Mouse (Mus musculus): Measurements from ENCODE around the gene C4b. TPM values are rescaled to one million over a fixed set of nuclear protein-coding genes. Genes with fewer than 3 reads are reported as not detected.

The C4b gene
- total RNA-seq (2012; rRNA removed): 0.13 TPM in 1 of 2 replicates, not detected in the other
- total RNA-seq (2014; rRNA removed): not detected in 2 replicates
- not detected in 2 replicates for polyA plus RNA-seq (2012; ENCODE audit: insufficient read length, low read depth)

DNA sequence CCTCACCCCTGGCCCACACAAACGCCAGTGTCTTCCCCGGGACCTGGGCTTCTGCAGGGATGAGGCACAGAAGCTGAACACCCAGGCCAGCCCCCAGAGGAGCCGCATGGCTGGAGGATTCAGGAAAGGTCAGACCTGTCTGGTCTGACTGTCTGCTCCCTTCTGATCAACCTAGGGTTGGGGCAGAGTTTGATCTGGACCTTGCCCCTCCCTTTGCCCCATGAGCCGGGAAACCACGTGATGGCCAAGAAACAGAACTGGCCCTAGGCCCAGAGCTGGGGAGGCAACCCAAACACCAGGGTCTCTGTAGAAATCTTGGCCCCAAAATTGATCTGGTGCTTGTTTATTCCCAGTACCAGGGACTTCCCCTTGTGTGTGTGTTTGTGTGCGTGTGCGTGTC, at the start of gene C4b:
TSS of gene C4b (minus strand) at position 164 of the 400 bp plus-strand sequence.
- no peak for DNase-seq (ENCODE audit: extremely low read depth)
- H3K4me1 ChIP-seq (ENCODE audit: control insufficient read depth in 1 of 2, insufficient read depth in 2 of 2): no peaks in the 10 kb centered on the region

DNA sequence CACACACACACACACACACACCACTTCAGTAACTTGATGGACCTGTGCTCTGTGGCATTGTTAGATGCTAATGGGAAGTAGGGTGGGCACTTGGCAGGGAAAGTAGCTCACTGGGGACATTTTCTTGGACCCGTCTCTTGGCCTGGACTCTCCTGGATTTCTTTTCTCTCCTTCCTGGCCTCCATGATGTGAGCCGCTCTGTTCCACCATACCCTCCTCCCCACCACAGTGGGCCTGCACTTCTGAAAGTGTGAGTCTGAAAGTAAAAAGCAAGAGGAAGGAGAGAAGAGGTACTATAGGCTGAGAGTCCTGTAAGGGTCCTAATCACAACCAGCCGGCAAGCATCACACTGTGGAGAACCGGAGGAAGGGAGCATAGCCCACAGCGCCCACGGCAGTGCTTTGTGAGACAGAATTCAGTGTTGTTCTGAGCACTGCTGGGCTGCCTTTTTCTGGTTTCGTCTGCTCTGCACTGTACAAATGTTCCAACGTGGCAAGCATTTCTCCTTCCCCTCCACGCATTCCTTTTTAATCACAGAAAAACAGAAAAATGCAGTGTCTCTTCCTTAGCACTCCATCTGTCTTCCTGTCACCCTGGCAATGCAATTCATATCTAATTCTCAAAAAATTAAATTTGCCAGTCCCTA, 34.1 kb upstream of the C4b start:
- Histone ChIP-seq H3K79me2 (replicated peaks; ENCODE audit: control insufficient read depth, extremely low read depth, insufficient read depth, poor library complexity, severe bottlenecking) (no peaks in the 10 kb centered on the region), H3K4me1 (ENCODE audit: control insufficient read depth in 1 of 2, insufficient read depth in 2 of 2) (no peaks in the 10 kb centered on the region), H3K9ac (ENCODE audit: insufficient read depth, low read depth) (no peak overlapping the region), H3K4me2 (ENCODE audit: insufficient read depth, low read depth, poor library complexity, severe bottlenecking) (no peak overlapping the region), H3K9me3 (replicated peaks; ENCODE audit: low read length) (no peaks in the 10 kb centered on the region), H3K27me3 (replicated peaks) (peaks cover 39% of the 10 kb centered on the region), H3K4me3 (replicated peaks in 1 of 3; ENCODE audit: low read depth in 2 of 3, low read length in 2 of 3, poor library complexity in 1 of 3) (no peak overlapping the region), H3K36me3 (replicated peaks in 1 of 2; ENCODE audit: control insufficient read depth in 1 of 2, insufficient read depth in 1 of 2, low read length in 1 of 2) (no peaks in the 10 kb centered on the region), H3K27ac (ENCODE audit: insufficient read depth, low read depth) (no peak overlapping the region)
- DNase-seq (ENCODE audit: extremely low read depth): no peak
- no peak for TF ChIP-seq MAFK (IDR thresholded peaks at IDR 0.05; ENCODE audit: insufficient replicate concordance, low read length)
- TF ChIP-seq IRF4 (IDR thresholded peaks at IDR 0.05; ENCODE audit: low read depth, low read length): no peak
- no peak for TF ChIP-seq PAX5 (IDR thresholded peaks at IDR 0.05; ENCODE audit: low read length)
- TF ChIP-seq RCOR1 (conservative IDR thresholded peaks at IDR 0.05; ENCODE audit: low read depth, low read length): no peak
- no peak for TF ChIP-seq ELF1 (IDR thresholded peaks at IDR 0.05; ENCODE audit: low read depth, low read length)
- no peak for TF ChIP-seq BHLHE40 (IDR thresholded peaks at IDR 0.05; ENCODE audit: low read depth, low read length)
- no peak for TF ChIP-seq POLR2A (IDR thresholded peaks at IDR 0.05; ENCODE audit: low read depth, low read length)
- no peak for TF ChIP-seq SMC3 (IDR thresholded peaks at IDR 0.05; ENCODE audit: low read depth, low read length)
- TF ChIP-seq UBTF (IDR thresholded peaks at IDR 0.05; ENCODE audit: low read depth, low read length): no peak
- TF ChIP-seq MEF2A (IDR thresholded peaks at IDR 0.05; ENCODE audit: borderline replicate concordance, low read depth, low read length): no peak
- no peak for TF ChIP-seq TCF12 (IDR thresholded peaks at IDR 0.05; ENCODE audit: low read depth, low read length)
- TF ChIP-seq EP300 (IDR thresholded peaks at IDR 0.05; ENCODE audit: low read length): no peak
- no peak for TF ChIP-seq ETS1 (conservative IDR thresholded peaks at IDR 0.05; ENCODE audit: low read depth, low read length)
- no peak for TF ChIP-seq POLR2AphosphoS2 (IDR thresholded peaks at IDR 0.05; ENCODE audit: low read depth, low read length)
- TF ChIP-seq KAT2A (IDR thresholded peaks at IDR 0.05; ENCODE audit: insufficient replicate concordance, low read length): no peak
- TF ChIP-seq TBP (conservative IDR thresholded peaks at IDR 0.05; ENCODE audit: low read depth, low read length): no peak
- no peak for TF ChIP-seq ZC3H11A (IDR thresholded peaks at IDR 0.05; ENCODE audit: low read depth, low read length)
- dilution Hi-C loops (cut with MboI; ENCODE audit: extremely low pct_ligation_motif_present, extremely low pct_unique_long_range_greater_than_20kb, low sequenced_read_pairs): no loop called here
- in situ Hi-C loops (cut with MboI; ENCODE audit: low pct_ligation_motif_present, low pct_unique_long_range_greater_than_20kb, low sequenced_read_pairs): no loop called here

More for the DNA sequence above, at the start of gene C4b:
- Histone ChIP-seq H3K79me2 (replicated peaks; ENCODE audit: control insufficient read depth, extremely low read depth, insufficient read depth, poor library complexity, severe bottlenecking) (no peaks in the 10 kb centered on the region), H3K4me3 (replicated peaks in 1 of 3; ENCODE audit: low read depth in 2 of 3, low read length in 2 of 3, poor library complexity in 1 of 3) (no peak within 1 kb of the TSS), H3K9me3 (replicated peaks; ENCODE audit: low read length) (peaks cover 3% of the 10 kb centered on the region), H3K9ac (ENCODE audit: insufficient read depth, low read depth) (no peak within 1 kb of the TSS), H3K27me3 (replicated peaks) (peaks cover 26% of the 10 kb centered on the region), H3K36me3 (replicated peaks in 1 of 2; ENCODE audit: control insufficient read depth in 1 of 2, insufficient read depth in 1 of 2, low read length in 1 of 2) (no peaks in the 10 kb centered on the region), H3K4me2 (ENCODE audit: insufficient read depth, low read depth, poor library complexity, severe bottlenecking) (no peak within 1 kb of the TSS), H3K27ac (ENCODE audit: insufficient read depth, low read depth) (no peak within 1 kb of the TSS)
- in situ Hi-C loops (cut with MboI; ENCODE audit: low pct_ligation_motif_present, low pct_unique_long_range_greater_than_20kb, low sequenced_read_pairs): no loop called here
- TF ChIP-seq UBTF (IDR thresholded peaks at IDR 0.05; ENCODE audit: low read depth, low read length) (no peak), E2F4 (IDR thresholded peaks at IDR 0.05; ENCODE audit: insufficient replicate concordance, low read depth, low read length) (no peak), MAFK (IDR thresholded peaks at IDR 0.05; ENCODE audit: insufficient replicate concordance, low read length) (no peak), GABPA (IDR thresholded peaks at IDR 0.05; ENCODE audit: insufficient replicate concordance, low read depth, low read length) (no peak), SIN3A (IDR thresholded peaks at IDR 0.05; ENCODE audit: low read length) (no peak), ZC3H11A (IDR thresholded peaks at IDR 0.05; ENCODE audit: low read depth, low read length) (no peak), SMC3 (IDR thresholded peaks at IDR 0.05; ENCODE audit: low read depth, low read length) (no peak), CHD2 (IDR thresholded peaks at IDR 0.05; ENCODE audit: low read length) (no peak), MYC (IDR thresholded peaks at IDR 0.05; ENCODE audit: low read depth, low read length) (no peak), IRF4 (IDR thresholded peaks at IDR 0.05; ENCODE audit: low read depth, low read length) (no peak), PAX5 (IDR thresholded peaks at IDR 0.05; ENCODE audit: low read length) (no peak), TBP (conservative IDR thresholded peaks at IDR 0.05; ENCODE audit: low read depth, low read length) (no peak), CHD1 (IDR thresholded peaks at IDR 0.05; ENCODE audit: low read depth, low read length) (no peak), RCOR1 (conservative IDR thresholded peaks at IDR 0.05; ENCODE audit: low read depth, low read length) (no peak), ETS1 (conservative IDR thresholded peaks at IDR 0.05; ENCODE audit: low read depth, low read length) (no peak), POLR2AphosphoS2 (IDR thresholded peaks at IDR 0.05; ENCODE audit: low read depth, low read length) (no peak), BHLHE40 (IDR thresholded peaks at IDR 0.05; ENCODE audit: low read depth, low read length) (no peak), USF2 (conservative IDR thresholded peaks at IDR 0.05; ENCODE audit: low read depth, low read length) (no peak)
- dilution Hi-C loops (cut with MboI; ENCODE audit: extremely low pct_ligation_motif_present, extremely low pct_unique_long_range_greater_than_20kb, low sequenced_read_pairs): no loop called here

Data from CH12.LX (cell line).